Mouse (Mus musculus): ENCODE measurements around the gene Plekhn1. TPM values are rescaled to one million over a fixed set of nuclear protein-coding genes. Genes with fewer than 3 reads are reported as not detected.

Plekhn1 gene
- polyA plus RNA-seq, 1 experiment from 2014 or later = 8.7 TPM

GRCm38 (mm10) chr4:156236651-156237447, 2.2 kb upstream of the Plekhn1 start:
- no peak for ATAC-seq (replicated peaks; ENCODE audit: insufficient number of reproducible peaks, low FRiP score, low TSS enrichment)
- peak overlapping the region; percentile 91; the same call in 1 of the 2 replicates for H3K27ac ChIP-seq (ENCODE audit: low read depth, low read length)
- 30% methylated on average over 55 of the region's 60 CpGs for WGBS (ENCODE audit: insufficient replicate concordance)
- peak overlapping the region; percentile 90 for H3K4me3 ChIP-seq (ENCODE audit: low read depth, low read length)
- H3K36me3 ChIP-seq (ENCODE audit: control insufficient read depth, insufficient read depth, low read length) = peaks cover 26% of the 10 kb centered on the region
- peaks cover 14% of the 10 kb centered on the region; the same call in 1 of the 2 replicates for H3K4me1 ChIP-seq (ENCODE audit: control insufficient read depth, insufficient read depth, low read length)
- H3K9me3 ChIP-seq (replicated peaks; ENCODE audit: control insufficient read depth, low read length) = no peaks in the 10 kb centered on the region
- no peaks in the 10 kb centered on the region for H3K27me3 ChIP-seq (ENCODE audit: control insufficient read depth, insufficient read depth, low read length)
- H3K9ac ChIP-seq (ENCODE audit: low read depth, low read length) = peak overlapping the region; percentile 84
- peak overlapping the region; percentile 84 for H3K4me2 ChIP-seq

DNA sequence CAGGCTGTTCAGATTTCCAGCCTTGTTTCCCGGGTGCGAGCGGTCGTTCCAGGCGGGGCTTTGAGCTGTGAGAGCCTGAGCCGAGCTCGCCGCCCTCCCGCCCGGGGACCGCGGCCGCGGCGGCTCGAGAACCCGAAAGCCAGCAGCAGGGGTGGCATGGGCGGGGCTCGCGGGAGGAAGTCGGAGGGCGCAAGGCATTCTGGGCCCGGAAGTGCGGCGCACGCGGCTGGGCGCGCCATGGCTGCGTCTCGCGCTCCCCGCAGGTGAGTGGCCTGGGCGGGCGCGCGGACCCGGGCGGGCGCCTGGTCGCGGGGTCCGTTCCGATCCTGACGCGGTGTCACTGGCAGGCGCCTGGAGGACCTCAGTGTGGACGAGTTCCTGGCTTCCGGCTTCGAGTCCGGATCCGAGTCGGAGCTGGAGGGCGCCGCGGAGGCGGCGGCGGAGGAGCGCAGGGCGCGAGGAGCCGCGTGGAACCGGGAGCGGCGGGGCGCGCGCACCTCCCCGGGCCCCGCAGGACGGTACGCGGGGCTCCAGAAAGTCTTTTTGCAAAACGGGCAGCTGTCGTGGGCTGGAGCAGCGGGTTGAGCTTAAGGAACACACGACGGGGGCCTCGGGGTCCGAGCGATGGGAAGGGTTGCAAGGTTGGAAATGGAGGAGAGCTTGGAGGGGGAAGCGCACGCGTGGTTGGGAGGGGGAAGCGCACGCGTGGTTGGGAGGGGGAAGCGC, 1.3 kb upstream of the Plekhn1 start, which contains the start of gene Noc2l:
Noc2l (plus strand) TSS at position 203 of the 726 bp plus-strand sequence.
- H3K36me3 ChIP-seq (ENCODE audit: control insufficient read depth, insufficient read depth, low read length) = peaks cover 30% of the 10 kb centered on the region
- peak within 1 kb of the TSS; percentile 91 for H3K27ac ChIP-seq (ENCODE audit: low read depth, low read length)
- H3K9ac ChIP-seq (ENCODE audit: low read depth, low read length) = peak within 1 kb of the TSS; percentile 84
- H3K9me3 ChIP-seq (replicated peaks; ENCODE audit: control insufficient read depth, low read length) = no peaks in the 10 kb centered on the region
- WGBS (ENCODE audit: insufficient replicate concordance) = under 1% methylated on average over 81 of the region's 90 CpGs
- ATAC-seq (replicated peaks; ENCODE audit: insufficient number of reproducible peaks, low FRiP score, low TSS enrichment) = peak; percentile 80
- peak within 1 kb of the TSS; percentile 84 for H3K4me2 ChIP-seq
- peaks cover 14% of the 10 kb centered on the region; the same call in 1 of the 2 replicates for H3K4me1 ChIP-seq (ENCODE audit: control insufficient read depth, insufficient read depth, low read length)
- peak within 1 kb of the TSS; percentile 90 for H3K4me3 ChIP-seq (ENCODE audit: low read depth, low read length)
- H3K27me3 ChIP-seq (ENCODE audit: control insufficient read depth, insufficient read depth, low read length) = no peaks in the 10 kb centered on the region

DNA sequence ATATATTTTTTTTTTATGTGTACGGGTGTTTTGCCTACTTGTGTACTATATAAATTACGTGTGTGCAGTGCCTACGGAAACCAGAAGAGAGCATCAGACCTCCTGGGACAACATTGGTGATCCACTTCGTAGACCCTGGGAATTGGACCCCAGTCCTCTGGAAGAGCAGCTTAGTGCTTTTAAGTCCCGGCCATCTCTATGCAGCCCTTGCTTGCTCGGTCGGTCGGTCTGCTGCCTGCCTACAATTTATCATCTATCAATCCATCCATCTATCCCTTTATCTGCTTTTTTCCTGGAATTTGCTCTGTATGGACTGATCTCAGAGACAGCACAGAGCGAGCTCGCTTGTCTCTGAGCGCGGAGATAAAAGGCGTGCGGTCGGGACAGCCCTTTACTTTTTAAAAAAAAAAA, 708 bp upstream of the Plekhn1 start:
- under 1% methylated on average over 15 of the region's 15 CpGs for WGBS (ENCODE audit: insufficient replicate concordance)
- H3K27ac ChIP-seq (ENCODE audit: low read depth, low read length) = peak overlapping the region; percentile 91
- peak overlapping the region; percentile 90 for H3K4me3 ChIP-seq (ENCODE audit: low read depth, low read length)
- H3K9ac ChIP-seq (ENCODE audit: low read depth, low read length) = peak overlapping the region; percentile 84
- peaks cover 14% of the 10 kb centered on the region; the same call in 1 of the 2 replicates for H3K4me1 ChIP-seq (ENCODE audit: control insufficient read depth, insufficient read depth, low read length)
- H3K4me2 ChIP-seq = peak overlapping the region; percentile 84
- no peaks in the 10 kb centered on the region for H3K9me3 ChIP-seq (replicated peaks; ENCODE audit: control insufficient read depth, low read length)
- no peak for ATAC-seq (replicated peaks; ENCODE audit: insufficient number of reproducible peaks, low FRiP score, low TSS enrichment)
- H3K27me3 ChIP-seq (ENCODE audit: control insufficient read depth, insufficient read depth, low read length) = no peaks in the 10 kb centered on the region
- H3K36me3 ChIP-seq (ENCODE audit: control insufficient read depth, insufficient read depth, low read length) = peaks cover 26% of the 10 kb centered on the region

- no peak for ATAC-seq (replicated peaks; ENCODE audit: insufficient number of reproducible peaks, low FRiP score, low TSS enrichment)
- peaks cover 27% of the 10 kb centered on the region for H3K36me3 ChIP-seq (ENCODE audit: control insufficient read depth, insufficient read depth, low read length)
- peaks cover 14% of the 10 kb centered on the region; the same call in 1 of the 2 replicates for H3K4me1 ChIP-seq (ENCODE audit: control insufficient read depth, insufficient read depth, low read length)
- H3K9ac ChIP-seq (ENCODE audit: low read depth, low read length) = peak overlapping the region; percentile 73
- no peaks in the 10 kb centered on the region for H3K27me3 ChIP-seq (ENCODE audit: control insufficient read depth, insufficient read depth, low read length)
- 5% methylated on average over 17 of the region's 17 CpGs for whole genome bisulfite sequencing (ENCODE audit: insufficient replicate concordance)
- 0 out of 2 replicates have a peak overlapping the region, but pooled peaks have one; percentile 19 for H3K27ac ChIP-seq (ENCODE audit: low read depth, low read length)
- peak overlapping the region; percentile 90 for H3K4me3 ChIP-seq (ENCODE audit: low read depth, low read length)
- peak overlapping the region; percentile 84 for H3K4me2 ChIP-seq
- H3K9me3 ChIP-seq (replicated peaks; ENCODE audit: control insufficient read depth, low read length) = no peaks in the 10 kb centered on the region
Measured at GRCm38 (mm10) chr4:156234021-156234501, 596 bp downstream of the Plekhn1 start.

DNA sequence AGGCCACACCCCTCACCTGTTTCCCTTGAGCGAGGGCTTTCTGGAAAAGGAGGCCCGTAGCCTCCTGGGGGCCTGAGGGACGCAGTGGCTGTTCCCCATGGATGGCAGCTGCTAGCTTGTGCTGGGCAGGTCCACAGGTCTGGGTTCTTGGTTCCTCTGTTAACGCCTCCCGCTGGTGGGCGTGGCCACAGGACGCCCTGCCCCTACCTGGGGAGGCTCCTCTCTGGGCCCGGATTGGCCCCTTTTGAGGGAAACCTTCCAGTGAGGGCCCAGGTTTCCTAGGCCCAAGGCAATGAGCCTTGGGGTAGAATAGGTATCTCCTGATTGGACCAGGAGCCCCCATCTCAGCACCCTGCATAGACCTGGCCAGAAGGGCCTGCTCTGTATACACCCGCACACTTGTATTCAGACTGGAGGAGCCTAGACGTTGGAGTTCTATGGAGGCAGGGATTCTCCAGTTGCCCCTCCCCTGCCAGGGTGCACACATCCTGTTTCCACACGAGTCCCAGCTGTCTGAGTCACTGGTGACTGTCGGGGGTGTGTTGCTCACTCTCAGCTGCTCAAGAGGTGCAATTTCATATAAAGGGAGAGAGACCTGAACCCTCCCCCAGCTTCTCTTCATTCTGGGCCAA, 6.1 kb downstream of the Plekhn1 start:
- peak overlapping the region; percentile 34; the same call in 1 of the 2 replicates for H3K9ac ChIP-seq (ENCODE audit: low read depth, low read length)
- H3K36me3 ChIP-seq (ENCODE audit: control insufficient read depth, insufficient read depth, low read length) = peaks cover 21% of the 10 kb centered on the region
- WGBS (ENCODE audit: insufficient replicate concordance) = 18% methylated on average over 12 of the region's 12 CpGs
- ATAC-seq (replicated peaks; ENCODE audit: insufficient number of reproducible peaks, low FRiP score, low TSS enrichment) = peak; percentile 37; the same call in 1 of the 2 replicates
- peak overlapping the region; percentile 55 for H3K4me2 ChIP-seq
- peak overlapping the region; percentile 19 for H3K4me3 ChIP-seq (ENCODE audit: low read depth, low read length)
- no peaks in the 10 kb centered on the region for H3K27me3 ChIP-seq (ENCODE audit: control insufficient read depth, insufficient read depth, low read length)
- peaks cover 12% of the 10 kb centered on the region for H3K4me1 ChIP-seq (ENCODE audit: control insufficient read depth, insufficient read depth, low read length)
- H3K9me3 ChIP-seq (replicated peaks; ENCODE audit: control insufficient read depth, low read length) = no peaks in the 10 kb centered on the region
- H3K27ac ChIP-seq (ENCODE audit: low read depth, low read length) = no peak overlapping the region

GRCm38 (mm10) chr4:156227752-156228392, 6.8 kb downstream of the Plekhn1 start:
- 31% methylated on average over 18 of the region's 18 CpGs for WGBS (ENCODE audit: insufficient replicate concordance)
- peaks cover 11% of the 10 kb centered on the region for H3K4me1 ChIP-seq (ENCODE audit: control insufficient read depth, insufficient read depth, low read length)
- H3K4me2 ChIP-seq = peak overlapping the region; percentile 55
- H3K9me3 ChIP-seq (replicated peaks; ENCODE audit: control insufficient read depth, low read length) = no peaks in the 10 kb centered on the region
- no peak overlapping the region for H3K27ac ChIP-seq (ENCODE audit: low read depth, low read length)
- 0 out of 2 replicates have a peak, but pooled peaks have one; percentile 19 for ATAC-seq (replicated peaks; ENCODE audit: insufficient number of reproducible peaks, low FRiP score, low TSS enrichment)
- peak overlapping the region; percentile 34; the same call in 1 of the 2 replicates for H3K9ac ChIP-seq (ENCODE audit: low read depth, low read length)
- no peaks in the 10 kb centered on the region for H3K27me3 ChIP-seq (ENCODE audit: control insufficient read depth, insufficient read depth, low read length)
- peaks cover 21% of the 10 kb centered on the region for H3K36me3 ChIP-seq (ENCODE audit: control insufficient read depth, insufficient read depth, low read length)
- H3K4me3 ChIP-seq (ENCODE audit: low read depth, low read length) = peak overlapping the region; percentile 19

DNA sequence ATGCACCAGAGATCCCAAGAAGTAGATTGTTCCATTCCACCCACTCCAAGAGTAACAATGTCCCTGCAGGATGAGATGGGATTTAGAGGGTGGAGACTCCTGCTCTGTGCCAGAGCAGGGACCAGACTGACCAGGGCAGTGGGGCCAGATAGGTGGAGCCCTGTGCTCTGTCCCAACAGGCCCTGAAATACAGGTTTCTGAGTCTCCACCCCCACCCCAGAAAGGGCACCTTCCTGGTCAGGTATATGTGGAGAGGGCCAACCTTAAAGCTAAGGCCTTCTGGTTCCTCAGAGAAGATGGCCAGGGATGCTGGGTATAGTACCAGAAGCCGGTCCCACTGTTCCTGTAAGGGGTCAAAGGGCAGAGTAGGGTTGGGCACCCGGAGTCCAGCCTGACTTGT, 10.4 kb downstream of the Plekhn1 start:
- WGBS (ENCODE audit: insufficient replicate concordance) = 70% methylated on average over 2 of the region's 2 CpGs
- Histone ChIP-seq H3K36me3 (ENCODE audit: control insufficient read depth, insufficient read depth, low read length) (no peaks in the 10 kb centered on the region; the same call in 1 of the 2 replicates), H3K27me3 (ENCODE audit: control insufficient read depth, insufficient read depth, low read length) (no peaks in the 10 kb centered on the region), H3K4me2 (no peak overlapping the region), H3K4me1 (ENCODE audit: control insufficient read depth, insufficient read depth, low read length) (peaks cover 11% of the 10 kb centered on the region), H3K4me3 (ENCODE audit: low read depth, low read length) (no peak overlapping the region), H3K27ac (ENCODE audit: low read depth, low read length) (no peak overlapping the region), H3K9me3 (replicated peaks; ENCODE audit: control insufficient read depth, low read length) (no peaks in the 10 kb centered on the region), H3K9ac (ENCODE audit: low read depth, low read length) (no peak overlapping the region)
- no peak for ATAC-seq (replicated peaks; ENCODE audit: insufficient number of reproducible peaks, low FRiP score, low TSS enrichment)
